Mouse (Mus musculus): ENCODE results near the gene Tpp2. TPM values are rescaled to one million over a fixed set of nuclear protein-coding genes. Genes with fewer than 3 reads are reported as not detected.

Gene Tpp2
- polyA plus RNA-seq (2012; rRNA removed) = 10.2 and 10.6 TPM in 2 replicates

DNA sequence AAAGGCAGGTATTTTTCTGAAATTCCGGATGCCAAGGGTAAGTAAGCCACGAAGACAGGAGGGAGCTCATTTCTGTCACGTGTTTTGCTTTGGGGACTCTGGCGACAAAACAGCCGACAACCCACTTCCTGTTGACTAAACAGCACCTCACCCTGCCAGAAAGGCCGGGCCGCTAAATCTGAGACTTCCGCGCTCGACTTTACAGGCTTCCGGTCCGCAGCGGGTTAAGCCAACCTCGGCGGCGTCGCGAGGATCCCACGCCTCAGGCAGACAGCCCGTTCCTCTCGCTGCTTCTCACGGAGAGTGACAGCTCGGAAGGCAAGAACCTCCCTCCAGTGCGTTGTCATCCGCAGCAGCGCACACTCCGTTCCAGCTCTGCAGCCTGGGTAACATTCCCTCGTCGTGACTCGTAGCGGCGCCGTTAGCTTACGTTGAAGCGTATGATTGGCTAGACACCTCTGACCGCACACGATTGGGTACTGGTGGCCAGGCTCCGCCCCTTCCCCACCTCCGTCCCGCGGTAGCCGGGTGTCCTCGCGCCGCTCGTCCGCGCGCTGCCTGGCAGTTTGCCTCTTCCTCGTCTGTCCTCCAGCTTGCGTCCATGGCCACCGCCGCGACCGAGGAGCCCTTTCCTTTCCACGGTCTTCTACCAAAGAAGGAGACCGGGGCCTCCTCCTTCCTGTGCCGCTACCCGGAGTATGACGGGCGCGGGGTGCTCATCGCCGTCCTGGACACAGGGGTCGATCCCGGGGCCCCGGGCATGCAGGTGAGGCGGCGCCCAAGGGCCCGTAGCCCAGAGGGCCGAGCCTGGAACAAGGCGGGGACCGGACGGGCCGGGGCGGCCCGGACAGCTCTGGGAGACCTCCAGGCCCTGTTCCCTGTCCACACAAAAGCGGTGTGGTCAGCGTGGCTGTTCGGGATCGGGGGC, at the start of gene Tpp2:
Gene Tpp2 (plus strand): TSS at position 160 of the 928 bp plus-strand sequence.

DNA sequence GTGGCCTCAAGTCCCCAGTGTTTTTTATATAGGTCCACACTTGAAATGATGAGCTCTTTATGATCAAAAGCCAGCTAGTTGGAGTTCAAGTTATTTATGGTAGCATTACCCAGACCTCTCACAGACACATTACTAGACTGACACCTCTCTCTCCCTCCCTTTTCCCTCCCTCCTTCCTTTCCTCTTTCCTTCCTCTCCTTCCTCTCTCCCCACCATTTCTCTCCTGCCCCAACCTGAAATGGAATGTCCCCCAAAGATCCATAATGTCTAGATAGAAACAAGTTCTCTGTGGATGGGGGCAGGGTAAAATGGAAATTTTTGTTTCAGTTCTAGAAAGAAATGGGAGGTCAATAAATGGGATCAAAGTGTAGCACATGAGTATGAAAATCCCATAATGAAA, 86.5 kb downstream of the Tpp2 start, which contains the start of gene Mettl21c:
Gene Mettl21c (minus strand): TSS at position 101 of the 400 bp plus-strand sequence.

Other genes starting within 250 kb of the Tpp2 start
- gene 1500015O10Rik, start 203.0 kb upstream of the Tpp2 start, polyA plus RNA-seq (2012; rRNA removed) = 0.28 and 0.53 TPM in 2 replicates
- 8.0 and 8.4 TPM in 2 replicates for gene Uxs1, start 105.8 kb upstream of the Tpp2 start, polyA plus RNA-seq (2012; rRNA removed)
- gene Mettl21c, start 86.4 kb downstream of the Tpp2 start, polyA plus RNA-seq (2012; rRNA removed) = 0.01 and 0.05 TPM in 2 replicates
- 0.10 and 0.15 TPM in 2 replicates for gene Gm8251, start 128.3 kb downstream of the Tpp2 start, polyA plus RNA-seq (2012; rRNA removed)
- gene Tex30, start 168.8 kb downstream of the Tpp2 start, polyA plus RNA-seq (2012; rRNA removed) = 14.9 and 17.2 TPM in 2 replicates
- 11.8 and 13.7 TPM in 2 replicates for gene Kdelc1, start 185.2 kb downstream of the Tpp2 start, polyA plus RNA-seq (2012; rRNA removed)
- 2.6 and 2.8 TPM in 2 replicates for gene Bivm, start 185.3 kb downstream of the Tpp2 start, polyA plus RNA-seq (2012; rRNA removed)
- 3.8 TPM in 2 replicates for gene Ercc5, start 214.1 kb downstream of the Tpp2 start, polyA plus RNA-seq (2012; rRNA removed)

All from liver, embryonic 18 days (tissue).